Mouse (Mus musculus) ovary, postnatal 36 days (tissue): ENCODE measurements around the gene Tapbp.

Experiments used
- DNase-seq: peaks from one replicate; pipeline ENCODE4 v3.0.0; 2022; ENCODE audit warnings: low spot score, mixed read lengths

The Tapbp gene

DNA sequence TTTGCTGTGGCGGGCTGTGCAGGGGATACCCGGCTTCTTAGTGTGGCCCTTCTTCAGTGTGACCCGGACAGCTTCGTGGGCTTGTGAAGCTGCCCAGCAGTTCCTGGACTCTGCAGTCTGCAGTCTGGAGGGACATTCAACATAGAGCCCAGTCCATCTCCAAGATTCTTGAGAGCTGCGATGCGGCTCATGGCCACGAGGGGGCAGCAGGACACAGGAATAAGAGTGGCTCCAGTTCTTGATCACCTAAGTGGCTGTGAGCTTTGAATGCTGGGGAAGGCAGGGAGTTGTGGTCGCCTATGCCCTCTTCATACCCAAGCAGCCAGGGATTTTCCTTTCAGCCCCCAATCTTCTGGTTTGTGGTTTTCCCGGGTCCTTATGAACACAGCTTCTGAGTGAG, 52.8 kb downstream of the Tapbp start:
- peak; percentile 65 for DNase-seq

DNA sequence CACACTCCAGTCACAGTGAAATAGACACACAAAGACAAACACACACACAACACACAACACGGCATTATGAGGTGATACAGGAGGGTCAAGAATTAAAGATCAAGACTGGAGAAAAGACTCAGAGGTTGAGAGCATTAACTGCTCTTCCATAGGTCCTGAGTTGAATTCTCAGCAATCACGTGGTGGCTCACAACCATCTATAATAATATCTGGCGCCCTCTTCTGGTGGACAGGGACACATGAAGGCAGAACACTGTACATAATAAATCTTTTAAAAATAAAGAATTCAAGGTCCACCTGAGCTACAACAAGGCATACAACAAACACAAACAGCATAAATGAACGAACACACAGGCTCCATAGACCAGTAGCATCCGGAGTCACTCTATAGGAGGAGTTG, 53.2 kb downstream of the Tapbp start:
- no peak for DNase-seq

DNA sequence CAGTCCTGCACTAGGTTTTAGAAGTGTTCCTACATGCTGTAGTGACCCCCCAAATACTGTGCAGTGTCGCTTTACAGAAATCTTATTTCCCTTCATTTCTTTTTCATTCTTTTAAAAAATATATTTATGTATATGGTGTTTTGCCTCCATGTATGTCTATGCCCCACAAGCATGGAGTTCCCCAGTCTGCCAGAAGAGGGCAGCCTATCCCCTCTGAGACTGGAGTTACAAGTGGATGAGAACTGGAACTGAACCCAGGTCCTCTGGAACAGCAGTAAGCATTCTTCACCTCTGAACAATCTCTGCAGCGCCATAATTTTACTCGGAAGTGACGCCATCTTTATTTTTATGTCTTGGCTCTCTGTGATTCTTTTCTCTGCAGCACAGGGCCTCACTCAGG, 53.7 kb downstream of the Tapbp start:
- DNase-seq = no peak

DNA sequence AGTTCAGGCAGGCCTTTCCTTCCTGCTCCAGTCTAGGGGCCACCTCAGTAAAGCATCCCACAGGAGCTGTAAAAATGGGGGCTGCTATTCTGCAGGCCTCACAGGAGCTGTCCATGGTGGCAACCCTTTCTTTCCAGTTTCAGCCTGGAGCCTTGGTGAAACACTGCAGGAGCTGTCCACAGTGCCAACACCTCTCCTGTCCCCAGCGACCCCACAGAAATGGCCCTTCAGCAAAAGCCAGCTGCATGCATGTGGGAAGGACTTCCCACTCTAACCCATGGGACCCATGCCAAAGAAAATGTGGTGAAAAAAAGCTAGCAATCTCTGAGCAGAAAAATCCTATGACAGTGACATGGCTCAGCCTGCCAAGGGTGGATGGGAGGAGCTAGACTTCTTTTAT, 57.0 kb downstream of the Tapbp start:
- no peak for DNase-seq

DNA sequence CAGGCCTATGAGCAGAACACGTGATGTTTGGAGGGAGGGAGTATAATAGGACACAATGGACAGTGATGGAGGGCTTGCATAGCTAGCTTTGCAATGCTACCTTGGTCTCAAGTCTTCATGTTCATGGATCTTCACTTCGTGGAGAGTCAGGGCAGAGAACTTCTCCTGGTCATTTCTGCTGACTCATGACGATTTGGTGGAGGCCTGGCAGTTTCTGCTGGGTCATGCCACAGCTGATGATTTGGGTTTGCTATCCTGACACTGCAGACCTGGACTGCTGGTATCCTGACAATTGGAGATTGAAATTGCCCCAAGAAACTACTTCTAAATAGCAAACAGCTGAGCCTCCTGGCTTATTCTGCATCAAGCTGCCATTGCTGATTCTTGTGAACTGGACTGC, 57.9 kb downstream of the Tapbp start:
- no peak for DNase-seq

DNA sequence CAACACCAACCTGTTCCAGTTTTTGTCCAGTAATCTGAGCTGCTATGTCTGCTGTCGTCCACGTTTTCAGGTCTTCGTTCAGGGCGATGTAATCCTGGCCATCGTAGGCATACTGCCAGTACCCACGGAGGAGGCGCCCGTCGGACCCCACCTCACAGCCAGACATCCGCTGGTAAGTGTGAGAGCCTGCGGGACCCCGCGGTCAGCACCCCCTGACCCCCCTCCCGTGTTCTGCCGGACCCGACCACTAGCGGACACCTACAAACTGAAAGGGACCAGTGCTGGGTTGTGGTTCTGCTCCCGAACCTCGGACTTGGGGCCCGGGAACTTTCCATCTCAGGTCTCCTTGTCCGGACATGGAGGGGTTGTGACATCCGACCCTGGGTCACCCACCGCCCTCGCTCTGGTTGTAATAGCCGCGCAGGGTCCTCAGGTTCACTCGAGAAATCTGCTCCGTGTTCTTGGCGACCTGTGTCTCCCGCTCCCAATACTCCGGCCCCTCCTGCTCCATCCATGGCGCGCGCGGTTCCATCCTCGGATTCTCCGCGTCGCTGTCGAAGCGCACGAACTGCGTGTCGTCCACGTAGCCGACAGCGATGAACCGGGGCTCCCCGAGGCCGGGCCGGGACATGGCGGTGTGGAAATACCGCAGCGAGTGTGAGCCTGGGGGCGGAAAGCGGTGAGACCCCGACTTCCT, 62.3 kb downstream of the Tapbp start:
- DNase-seq = no peak

DNA sequence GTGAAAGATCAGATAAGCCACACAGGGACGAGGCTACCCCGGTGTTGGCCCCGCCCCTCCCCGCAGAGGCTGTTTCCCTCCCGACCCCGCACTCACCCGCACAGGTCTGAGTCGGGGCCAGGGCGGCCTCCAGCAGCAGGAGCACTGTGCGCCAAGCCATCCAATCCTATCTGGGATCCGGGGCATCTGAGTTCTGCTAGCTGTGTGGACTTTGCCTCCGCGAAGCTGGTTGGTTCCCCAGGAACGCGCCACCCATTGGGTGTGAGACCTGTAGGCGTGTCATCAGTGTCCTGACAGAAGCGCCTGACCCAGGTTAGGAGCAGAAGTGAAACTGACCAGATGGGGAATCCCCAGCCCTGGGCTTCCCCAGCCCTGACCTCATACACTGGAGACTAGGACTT, 62.9 kb downstream of the Tapbp start:
- peak; percentile 49 for DNase-seq
